Mouse (Mus musculus) left cerebral cortex, adult 2 months (tissue): ENCODE measurements around the gene Ifna15. TPM values are rescaled to one million over a fixed set of nuclear protein-coding genes. Genes with fewer than 3 reads are reported as not detected.

Experiments used
- DNase-seq, 2 experiments: peaks; one replicate each; pipeline ENCODE4 v3.0.0; 2021 to 2022; ENCODE audit warnings: low spot score in 2 of 2, mixed read lengths in 1 of 2; ENCODE audit errors: extremely low spot score in 1 of 2
- H3K27ac ChIP-seq: fragments of 200-600 bp; 2 replicates; pipeline ENCODE4 v1.8.1; 2022
- H3K4me3 ChIP-seq: fragments of 200-600 bp; 2 replicates; pipeline ENCODE4 v1.8.1; 2022
- CTCF ChIP-seq: fragments of 200-600 bp; IDR thresholded peaks from 2 replicates; pipeline ENCODE4 v1.8.1; 2022; ENCODE audit warnings: antibody characterized with exemption, mild to moderate bottlenecking, moderate library complexity
- intact Hi-C: fragments of 180-260 bp; cut with DNase I; formaldehyde crosslinking; loops from one replicate; pipeline ENCODE4 v1.15.1; 2025
- total RNA-seq, 2 experiments: library from RNA; stranded (reverse); gene quantifications; 2 replicates each; pipeline ENCODE4 v1.2.3; 2021

Ifna15 gene
- total RNA-seq, 2 experiments from 2014 or later, result not detected

- H3K4me3 ChIP-seq, result no peak overlapping the region
- TF ChIP-seq CTCF, result no peak
- intact Hi-C loops, result no loop called here
- DNase-seq, result no peak
- H3K27ac ChIP-seq, result no peak overlapping the region
These were observed 24.5 kb downstream of the Ifna15 start for GRCm38 (mm10) chr4:88533499-88533898.

DNA sequence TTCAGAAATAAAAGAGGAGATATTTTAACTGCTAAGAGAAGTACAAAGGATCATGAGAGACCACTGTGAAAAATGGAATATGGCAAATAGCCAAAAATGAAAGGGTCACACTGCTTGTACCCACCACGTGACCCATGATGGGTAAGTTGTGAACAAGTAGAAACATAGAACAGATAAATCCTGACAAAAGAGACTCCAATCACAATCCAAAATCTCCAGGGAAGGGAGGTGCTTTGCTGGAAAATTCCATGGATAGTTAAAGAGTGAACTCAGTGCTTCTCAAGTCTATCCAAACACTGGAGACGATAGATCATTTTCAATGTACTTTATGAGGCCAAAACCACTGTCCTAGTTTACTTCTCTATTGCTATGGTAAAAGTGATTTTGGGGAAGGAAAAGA, 27.2 kb downstream of the Ifna15 start:
- intact Hi-C loops, result no loop called here
- no peak for TF ChIP-seq CTCF
- Histone ChIP-seq H3K4me3 (no peak overlapping the region), H3K27ac (no peak overlapping the region)
- no peak for DNase-seq

DNA sequence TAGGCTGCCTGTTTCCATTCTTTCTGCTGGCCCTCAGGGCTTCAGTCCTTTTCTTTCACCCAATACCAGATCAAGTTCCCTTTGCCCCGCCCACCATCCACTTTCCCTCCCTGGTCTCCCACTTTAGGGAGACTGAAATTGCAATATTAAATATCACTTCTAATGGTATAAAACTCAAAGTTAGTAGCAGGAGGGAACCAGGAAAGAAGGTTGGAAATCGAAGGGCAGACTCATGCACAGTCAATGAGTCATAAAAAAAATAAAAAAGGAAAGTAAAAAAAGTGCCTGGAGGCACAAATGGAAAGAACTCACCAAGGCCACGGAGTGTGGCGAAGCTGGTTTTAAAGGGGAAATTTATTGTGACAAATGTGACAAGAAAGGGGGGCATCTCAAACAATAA, 27.8 kb downstream of the Ifna15 start:
- TF ChIP-seq CTCF, result no peak
- Histone ChIP-seq H3K4me3 (no peak overlapping the region), H3K27ac (no peak overlapping the region)
- DNase-seq, result no peak
- intact Hi-C loops, result no loop called here

DNA sequence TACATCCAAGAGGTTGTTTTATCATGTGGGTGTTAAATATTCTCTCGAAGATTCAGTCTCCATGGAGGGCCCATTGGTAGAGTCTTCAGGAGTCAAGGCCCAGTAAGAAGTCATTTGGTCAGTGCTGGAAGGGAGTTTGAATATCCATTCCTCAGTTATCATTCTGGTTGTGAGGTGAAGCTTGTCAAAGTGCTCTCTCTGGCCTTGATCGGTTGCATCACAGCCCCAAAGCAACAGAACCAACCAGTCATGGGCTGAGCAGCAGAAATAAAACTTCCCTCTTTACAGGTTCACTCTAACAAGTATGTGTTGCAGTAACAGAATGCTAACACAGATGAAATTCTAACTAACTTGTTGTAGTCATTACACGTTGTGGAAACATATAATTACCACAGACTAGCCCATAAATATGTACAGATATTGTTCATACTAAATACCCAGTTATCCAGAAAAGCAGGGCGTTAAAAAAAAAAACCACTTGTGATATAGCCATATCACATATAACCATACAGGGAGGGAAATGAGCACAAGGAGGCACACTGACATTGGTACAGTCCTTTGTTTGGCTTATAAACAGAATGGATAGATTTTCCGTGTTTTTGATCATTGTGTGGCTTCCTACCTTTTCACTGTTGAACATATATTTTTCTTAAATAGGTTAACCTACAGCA, 31.5 kb downstream of the Ifna15 start:
- no peak for DNase-seq
- intact Hi-C loops, result no loop called here
- TF ChIP-seq CTCF, result no peak

GRCm38 (mm10) chr4:88525393-88525792, 32.7 kb downstream of the Ifna15 start:
- intact Hi-C loops, result no loop called here
- Histone ChIP-seq H3K27ac (no peak overlapping the region), H3K4me3 (no peak overlapping the region)
- no peak for DNase-seq
- no peak for TF ChIP-seq CTCF

More for the DNA sequence above, 31.5 kb downstream of the Ifna15 start:
- no peak overlapping the region for H3K4me3 ChIP-seq
- H3K27ac ChIP-seq, result no peak overlapping the region

- Histone ChIP-seq H3K4me3 (no peak overlapping the region), H3K27ac (no peak overlapping the region)
- TF ChIP-seq CTCF, result peak; percentile 50
- DNase-seq, result no peak
- intact Hi-C loops, result no loop called here
These were observed 34.8 kb downstream of the Ifna15 start for GRCm38 (mm10) chr4:88523241-88523640.

GRCm38 (mm10) chr4:88522674-88523073, 35.4 kb downstream of the Ifna15 start, which contains the start of gene Ifnb1:
Gene Ifnb1, minus strand, starts transcription at chr4:88522774.
- TF ChIP-seq CTCF, result no peak
- H3K27ac ChIP-seq, result no peak within 1 kb of the TSS
- no peak for DNase-seq
- intact Hi-C loops, result no loop called here
- H3K4me3 ChIP-seq, result no peak within 1 kb of the TSS

- intact Hi-C loops, result no loop called here
These were observed 40.1 kb downstream of the Ifna15 start for GRCm38 (mm10) chr4:88517957-88518356.

GRCm38 (mm10) chr4:88515711-88516211, 42.3 kb downstream of the Ifna15 start:
- H3K4me3 ChIP-seq, result 0 out of 2 replicates have a peak overlapping the region, but pooled peaks have one; percentile 9
- no peak for TF ChIP-seq CTCF
- no peak overlapping the region for H3K27ac ChIP-seq
- intact Hi-C loops, result no loop called here
- DNase-seq, result peak in 1 of 2 experiments; percentile 11

More at GRCm38 (mm10) chr4:88517957-88518356, 40.1 kb downstream of the Ifna15 start:
- H3K27ac ChIP-seq, result no peak overlapping the region
- DNase-seq, result no peak
- no peak overlapping the region for H3K4me3 ChIP-seq
- TF ChIP-seq CTCF, result no peak

DNA sequence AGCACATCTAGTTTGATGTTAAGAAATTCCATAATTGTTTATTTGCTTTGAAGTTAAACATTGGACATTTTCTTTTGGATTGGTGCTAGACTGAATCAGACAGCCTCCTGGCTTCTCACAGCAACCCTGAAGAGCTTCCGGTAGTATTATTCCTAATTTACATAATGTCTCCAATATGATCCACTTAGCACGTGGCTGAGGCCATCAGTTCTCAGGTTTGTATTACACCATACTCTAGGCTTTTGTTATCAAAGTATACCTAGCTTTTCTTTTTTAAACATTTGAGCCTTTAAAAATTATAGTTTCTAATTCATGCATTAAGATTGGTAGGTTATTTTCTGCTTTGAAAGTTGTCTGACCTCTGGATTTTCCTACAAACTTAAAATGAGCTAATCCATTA, 42.8 kb downstream of the Ifna15 start:
- no peak overlapping the region for H3K27ac ChIP-seq
- intact Hi-C loops, result no loop called here
- H3K4me3 ChIP-seq, result 0 out of 2 replicates have a peak overlapping the region, but pooled peaks have one; percentile 9
- TF ChIP-seq CTCF, result no peak
- DNase-seq, result no peak

GRCm38 (mm10) chr4:88514403-88514802, 43.6 kb downstream of the Ifna15 start:
- TF ChIP-seq CTCF, result peak; percentile 79
- intact Hi-C loops, result no loop called here
- peak in 1 of 2 experiments; percentile 32 for DNase-seq
- Histone ChIP-seq H3K4me3 (no peak overlapping the region), H3K27ac (no peak overlapping the region)

DNA sequence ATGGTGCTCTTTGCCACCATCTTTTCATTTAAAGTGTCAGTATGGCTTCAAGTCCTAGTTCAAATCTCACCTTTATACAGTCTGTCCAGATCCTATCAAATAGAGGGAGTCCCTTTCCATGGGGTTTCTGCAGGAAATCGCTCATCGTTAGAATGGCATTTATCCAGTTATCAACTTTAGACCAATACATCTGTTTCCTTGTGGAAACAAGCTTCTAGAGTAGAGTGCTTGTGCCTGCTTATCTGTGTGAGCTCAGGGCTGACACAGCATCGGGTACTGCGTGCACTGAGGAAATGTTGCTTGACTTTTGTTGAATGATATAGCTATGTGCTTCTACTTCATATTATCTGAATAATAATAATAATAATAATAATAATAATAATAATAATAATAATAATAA, 44.3 kb downstream of the Ifna15 start:
- intact Hi-C loops, result no loop called here
- DNase-seq, result no peak
- no peak for TF ChIP-seq CTCF

More for the DNA sequence above, 44.3 kb downstream of the Ifna15 start:
- no peak overlapping the region for H3K27ac ChIP-seq
- H3K4me3 ChIP-seq, result no peak overlapping the region

Other genes starting within 250 kb of the Ifna15 start
- 1 to 10 TPM; 1.2 to 1.7 TPM for gene Hacd4, start 119.3 kb downstream of the Ifna15 start, total RNA-seq
- not detected for gene Ifnb1, start 35.5 kb downstream of the Ifna15 start, total RNA-seq
- not detected for gene Ifna14, start 13.6 kb upstream of the Ifna15 start, total RNA-seq
- gene Ifna9, start 34.1 kb upstream of the Ifna15 start, total RNA-seq, result not detected
- not detected for gene Ifna12, start 45.1 kb upstream of the Ifna15 start, total RNA-seq
- gene C87499, start 76.2 kb upstream of the Ifna15 start, total RNA-seq, result not detected
- gene Ifna13, start 86.2 kb upstream of the Ifna15 start, total RNA-seq, result not detected
- gene Ifna16, start 118.7 kb upstream of the Ifna15 start, total RNA-seq, result not detected
- gene Ifna2, start 125.7 kb upstream of the Ifna15 start, total RNA-seq, result not detected
- not detected for gene Ifnab, start 133.1 kb upstream of the Ifna15 start, total RNA-seq
- 1 to 10 TPM in 1 of 2 experiments, under 1 TPM in 1; 0.79 to 1.1 TPM for gene Gm26566, start 163.6 kb upstream of the Ifna15 start, total RNA-seq
- gene Klhl9, start 164.2 kb upstream of the Ifna15 start, total RNA-seq, result 10 to 100 TPM; 96.7 to 97.8 TPM
- not detected for gene Gm13271, start 196.6 kb upstream of the Ifna15 start, total RNA-seq
- not detected for gene Gm13283, start 201.9 kb upstream of the Ifna15 start, total RNA-seq
- not detected for gene Gm13290, start 215.6 kb upstream of the Ifna15 start, total RNA-seq
- gene Gm13289, start 218.7 kb upstream of the Ifna15 start, total RNA-seq, result not detected
- not detected for gene Gm13272, start 221.6 kb upstream of the Ifna15 start, total RNA-seq
- not detected for gene Ifnz, start 223.9 kb upstream of the Ifna15 start, total RNA-seq
- gene Gm13276, start 227.5 kb upstream of the Ifna15 start, total RNA-seq, result not detected
- not detected for gene Gm13277, start 230.4 kb upstream of the Ifna15 start, total RNA-seq
- gene Gm13278, start 233.3 kb upstream of the Ifna15 start, total RNA-seq, result not detected
- not detected for gene Gm13275, start 236.2 kb upstream of the Ifna15 start, total RNA-seq
- gene Gm13279, start 239.2 kb upstream of the Ifna15 start, total RNA-seq, result not detected
- not detected for gene Gm13285, start 241.4 kb upstream of the Ifna15 start, total RNA-seq
- not detected for gene Gm13287, start 245.0 kb upstream of the Ifna15 start, total RNA-seq
- not detected for gene Gm13288, start 247.3 kb upstream of the Ifna15 start, total RNA-seq